Mouse (Mus musculus) adrenal gland, postnatal 0 days (tissue): Measurements from ENCODE around the gene Ccdc88a. TPM values are rescaled to one million over a fixed set of nuclear protein-coding genes. Genes with fewer than 3 reads are reported as not detected.

Source experiments
- polyA plus RNA-seq: library from polyadenylated mRNA; unstranded; fragments of >200 nt; fragmentation: Nextera tagmentation; extraction: Ambion mirVana; gene quantifications from 2 replicates; pipeline ENCODE4 v1.2.1, GENCODE M21; 2015

The Ccdc88a gene
- 20.0 and 21.1 TPM in 2 replicates for polyA plus RNA-seq

GRCm38 (mm10) chr11:29373396-29374273 lies at the start of gene Ccdc88a:
Gene Ccdc88a (plus strand): TSS chr11:29373658.

GRCm38 (mm10) chr11:29514682-29515412 lies 141.4 kb downstream of the Ccdc88a start, which contains the start of gene Prorsd1:
Gene Prorsd1 (minus strand): TSS chr11:29515033.

GRCm38 (mm10) chr11:29525988-29526794 lies 152.7 kb downstream of the Ccdc88a start, which contains the start of gene Mtif2:
Gene Mtif2 (plus strand): TSS chr11:29526408.

GRCm38 (mm10) chr11:29547752-29548503 lies 174.5 kb downstream of the Ccdc88a start, which contains the start of the genes Clhc1 and Rps27a:
Gene Clhc1 (plus strand): TSS chr11:29547950.
Gene Rps27a (minus strand): TSS chr11:29548109.

Other genes with a start within 250 kb of the Ccdc88a start
- 33.0 and 46.3 TPM in 2 replicates for gene Pnpt1, start 242.9 kb upstream of the Ccdc88a start, polyA plus RNA-seq
- 50.2 and 78.9 TPM in 2 replicates for gene Ppp4r3b, start 200.8 kb upstream of the Ccdc88a start, polyA plus RNA-seq
- 103 and 122 TPM in 2 replicates for gene Cfap36, start 126.2 kb upstream of the Ccdc88a start, polyA plus RNA-seq
- 34.0 and 47.8 TPM in 2 replicates for gene Prorsd1, start 141.4 kb downstream of the Ccdc88a start, polyA plus RNA-seq
- 24.9 and 40.0 TPM in 2 replicates for gene Mtif2, start 152.8 kb downstream of the Ccdc88a start, polyA plus RNA-seq
- 0.08 TPM in 1 of 2 replicates, not detected in the other for gene Clhc1, start 174.3 kb downstream of the Ccdc88a start, polyA plus RNA-seq
- gene Rps27a, start 174.5 kb downstream of the Ccdc88a start, polyA plus RNA-seq, result 1,459 and 2,545 TPM in 2 replicates